Mouse (Mus musculus) forebrain, embryonic 13.5 days (tissue): Measurements from ENCODE around the gene Taldo1. TPM values are rescaled to one million over a fixed set of nuclear protein-coding genes. Genes with fewer than 3 reads are reported as not detected.

Experiments
- polyA plus RNA-seq: library from polyadenylated mRNA; unstranded; fragments of >200 nt; fragmentation: Nextera tagmentation; extraction: Ambion mirVana; gene quantifications from 2 replicates; pipeline ENCODE4 v1.2.1, GENCODE M21; 2015

Gene Taldo1
- polyA plus RNA-seq, 1 experiment from 2014 or later: 415 TPM

Other genes with a start within 250 kb of the Taldo1 start
- gene Rnh1, start 219.3 kb upstream of the Taldo1 start, polyA plus RNA-seq: 40.7 and 45.2 TPM in 2 replicates
- gene Hras, start 198.2 kb upstream of the Taldo1 start, polyA plus RNA-seq: 67.2 and 73.9 TPM in 2 replicates
- gene Lrrc56, start 198.0 kb upstream of the Taldo1 start, polyA plus RNA-seq: 12.6 and 17.3 TPM in 2 replicates
- 2.1 and 2.3 TPM in 2 replicates for gene Lmntd2, start 178.1 kb upstream of the Taldo1 start, polyA plus RNA-seq
- 29.4 and 33.8 TPM in 2 replicates for gene Rassf7, start 176.3 kb upstream of the Taldo1 start, polyA plus RNA-seq
- gene Phrf1, start 163.4 kb upstream of the Taldo1 start, polyA plus RNA-seq: 82.4 and 91.3 TPM in 2 replicates
- 1.0 and 1.1 TPM in 2 replicates for gene Irf7, start 125.7 kb upstream of the Taldo1 start, polyA plus RNA-seq
- gene Cdhr5, start 115.4 kb upstream of the Taldo1 start, polyA plus RNA-seq: not detected in 2 replicates
- gene Sct, start 113.1 kb upstream of the Taldo1 start, polyA plus RNA-seq: 0.60 and 0.62 TPM in 2 replicates
- gene Drd4, start 100.2 kb upstream of the Taldo1 start, polyA plus RNA-seq: 0.55 and 0.70 TPM in 2 replicates
- gene Deaf1, start 64.5 kb upstream of the Taldo1 start, polyA plus RNA-seq: 88.1 and 105 TPM in 2 replicates
- 61.3 and 66.0 TPM in 2 replicates for gene Tmem80, start 64.5 kb upstream of the Taldo1 start, polyA plus RNA-seq
- 0.43 and 0.64 TPM in 2 replicates for gene Eps8l2, start 53.3 kb upstream of the Taldo1 start, polyA plus RNA-seq
- 53.2 and 55.6 TPM in 2 replicates for gene Gatd1, start 21.9 kb downstream of the Taldo1 start, polyA plus RNA-seq
- 27.3 and 27.5 TPM in 2 replicates for gene Cend1, start 37.3 kb downstream of the Taldo1 start, polyA plus RNA-seq
- 58.2 and 65.1 TPM in 2 replicates for gene Slc25a22, start 45.7 kb downstream of the Taldo1 start, polyA plus RNA-seq
- gene Pidd1, start 51.8 kb downstream of the Taldo1 start, polyA plus RNA-seq: 10.9 and 13.4 TPM in 2 replicates
- gene Rplp2, start 55.2 kb downstream of the Taldo1 start, polyA plus RNA-seq: 939 and 1,119 TPM in 2 replicates
- gene Pnpla2, start 63.0 kb downstream of the Taldo1 start, polyA plus RNA-seq: 19.5 and 21.0 TPM in 2 replicates
- gene Cracr2b, start 68.9 kb downstream of the Taldo1 start, polyA plus RNA-seq: 3.2 and 6.0 TPM in 2 replicates
- gene Cd151, start 75.2 kb downstream of the Taldo1 start, polyA plus RNA-seq: 12.0 and 14.3 TPM in 2 replicates
- 76.5 and 89.5 TPM in 2 replicates for gene Polr2l, start 82.9 kb downstream of the Taldo1 start, polyA plus RNA-seq
- 18.0 and 20.0 TPM in 2 replicates for gene Tspan4, start 83.0 kb downstream of the Taldo1 start, polyA plus RNA-seq
- 24.3 and 31.8 TPM in 2 replicates for gene Chid1, start 147.7 kb downstream of the Taldo1 start, polyA plus RNA-seq
- gene Ap2a2, start 170.0 kb downstream of the Taldo1 start, polyA plus RNA-seq: 83.2 and 93.1 TPM in 2 replicates